Mouse (Mus musculus): ENCODE results near the gene Abcc8. TPM values are rescaled to one million over a fixed set of nuclear protein-coding genes. Genes with fewer than 3 reads are reported as not detected.
"Not testable (repeated sequence)": the region's sequence is repeated elsewhere in the genome, so short reads cannot be mapped to it uniquely, and the experiment has no call there.

Gene Abcc8
- total RNA-seq (2021) = 10 to 100 TPM; 40.7 to 52.5 TPM
- long read RNA-seq, experiment 1, full-length matches to known transcripts = 3 of 30 reads
- long read RNA-seq, experiment 1, partial matches to known transcripts = 7 of 30 reads
- long read RNA-seq, experiment 1, other reads (novel, unspliced or antisense) = 20 of 30 reads
- long read RNA-seq, experiment 2, partial matches to known transcripts = 4 of 14 reads
- long read RNA-seq, experiment 2, other reads (novel, unspliced or antisense) = 10 of 14 reads

DNA sequence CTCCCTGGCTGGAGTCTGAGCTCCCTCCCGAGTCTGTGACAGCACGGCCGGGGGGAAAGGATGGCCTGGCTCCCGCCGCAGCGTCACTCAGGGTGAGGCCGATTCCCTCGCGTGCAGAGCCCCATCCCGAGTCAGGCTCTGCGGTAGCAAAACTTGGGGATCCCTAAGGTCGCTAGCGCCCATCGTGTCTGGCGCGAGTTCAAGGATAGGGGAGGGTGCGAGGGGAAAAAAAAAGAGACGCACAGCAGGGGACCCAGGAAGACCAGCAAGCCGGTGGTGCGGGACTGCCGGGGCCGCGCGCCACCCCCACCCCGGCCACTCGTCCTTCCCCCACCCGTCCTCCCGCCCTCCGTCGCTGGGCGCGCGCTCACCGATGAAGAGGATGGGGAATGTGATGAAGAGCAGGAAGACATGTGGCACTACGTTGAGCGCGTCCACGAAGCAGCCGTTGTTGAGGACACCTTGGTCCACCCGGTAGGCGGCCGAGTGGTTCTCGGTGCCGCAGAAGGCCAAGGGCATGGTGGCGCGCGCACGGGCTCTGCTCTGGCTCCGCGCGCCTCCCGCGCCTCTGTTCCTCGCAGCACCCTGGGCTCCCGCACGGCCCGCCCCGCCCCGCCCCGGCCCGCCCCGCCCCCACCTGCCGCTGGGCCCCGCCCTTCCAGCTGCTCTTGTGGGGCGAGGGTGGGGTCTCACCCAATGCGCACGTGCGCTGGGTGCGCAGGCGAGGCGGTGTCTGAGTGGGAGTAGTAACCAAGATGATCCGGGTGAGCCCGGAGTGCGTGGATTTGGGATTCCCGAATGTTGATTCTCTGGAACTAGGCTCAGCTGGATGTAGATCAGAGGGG, at the start of gene Abcc8:
Abcc8 (minus strand) TSS at position 603 of the 845 bp plus-strand sequence.
- peak in 1 of 2 experiments; percentile 23 for DNase-seq

DNA sequence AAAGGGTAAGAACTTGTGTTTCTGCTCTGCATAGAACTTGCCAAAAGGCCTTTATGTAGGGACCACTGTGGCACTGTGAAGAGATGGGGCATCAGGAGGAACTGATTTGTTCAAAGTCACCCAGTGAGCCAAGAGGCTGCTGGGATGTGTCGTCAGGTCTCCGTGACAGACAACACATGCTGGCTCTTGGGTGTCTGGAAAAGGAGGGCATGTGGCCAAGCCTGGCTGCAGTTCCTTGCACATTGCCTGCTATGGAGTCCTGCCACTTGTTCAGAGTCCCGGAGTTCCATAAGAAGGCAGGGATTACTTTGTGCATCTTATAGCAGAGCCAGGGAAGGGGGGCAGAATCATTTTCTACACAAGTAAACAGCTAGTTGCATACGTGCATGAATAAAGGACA, 47.1 kb upstream of the Abcc8 start:
- DNase-seq = peak; percentile 79 to 83

DNA sequence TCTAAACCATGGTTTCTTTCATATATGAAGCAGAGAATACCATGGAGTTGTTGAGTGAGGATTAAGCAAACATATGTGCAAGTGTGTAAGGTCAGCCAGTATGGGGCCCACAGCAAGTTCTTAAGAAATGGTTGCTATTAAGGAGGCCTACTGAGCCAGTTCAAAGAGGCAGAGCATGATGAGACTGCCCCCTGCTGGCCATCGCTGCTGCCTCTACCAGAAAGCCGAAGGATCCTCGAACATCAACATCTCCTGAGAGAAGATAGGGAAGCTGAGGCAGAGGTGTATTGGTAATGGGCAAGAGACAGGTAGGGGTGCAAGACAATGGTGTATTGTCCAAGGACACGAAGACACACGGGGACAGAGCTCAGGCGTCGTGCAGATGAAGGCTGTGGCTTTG, 46.4 kb upstream of the Abcc8 start:
- peak in 1 of 2 experiments; percentile 30 for DNase-seq

DNA sequence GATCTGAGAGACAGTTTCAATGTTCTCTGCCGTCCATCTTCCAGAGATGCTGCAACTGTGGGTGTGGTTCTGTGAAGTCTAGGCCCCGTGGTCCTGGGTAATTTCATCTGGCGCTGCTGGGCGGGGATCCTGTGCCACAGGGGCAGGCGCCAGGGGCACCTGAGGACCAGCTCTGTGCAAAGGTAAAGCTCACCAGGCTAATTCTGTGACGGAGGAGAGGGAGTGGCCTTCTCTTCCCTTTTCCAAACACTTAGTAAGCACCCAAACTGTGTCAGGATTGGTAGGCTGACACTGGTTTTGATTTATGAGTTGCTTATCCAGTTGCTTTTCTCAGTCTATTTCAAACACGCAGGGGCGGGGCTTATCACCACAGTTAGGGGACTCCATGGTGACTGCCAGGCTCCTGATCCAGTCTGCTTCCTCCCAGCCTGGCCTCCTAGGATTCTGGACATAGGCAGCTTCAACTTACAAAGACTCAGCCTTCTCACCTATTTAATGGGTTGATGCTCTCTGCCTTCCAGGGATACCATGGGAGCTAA, 40.8 kb upstream of the Abcc8 start:
- no peak for DNase-seq

DNA sequence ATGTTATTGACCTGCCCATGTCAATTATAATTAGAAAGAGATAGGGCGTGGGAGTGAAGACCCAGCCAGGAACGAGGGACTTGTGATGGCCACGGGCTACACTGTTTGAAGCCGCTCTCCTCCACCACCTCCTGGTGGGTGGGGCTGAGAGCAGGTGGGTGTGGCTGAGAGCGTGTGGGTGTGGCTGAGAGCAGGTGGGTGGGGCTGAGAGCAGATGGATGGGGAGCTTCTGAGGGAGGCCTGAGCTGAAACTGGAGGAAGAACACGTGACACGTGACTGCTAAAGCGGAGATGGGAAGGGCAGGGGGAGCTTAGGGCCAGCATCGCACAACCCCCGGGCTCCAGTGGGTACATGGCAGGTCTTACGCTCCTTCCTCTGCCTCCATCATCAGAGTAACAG, 38.6 kb upstream of the Abcc8 start:
- DNase-seq = no peak

DNA sequence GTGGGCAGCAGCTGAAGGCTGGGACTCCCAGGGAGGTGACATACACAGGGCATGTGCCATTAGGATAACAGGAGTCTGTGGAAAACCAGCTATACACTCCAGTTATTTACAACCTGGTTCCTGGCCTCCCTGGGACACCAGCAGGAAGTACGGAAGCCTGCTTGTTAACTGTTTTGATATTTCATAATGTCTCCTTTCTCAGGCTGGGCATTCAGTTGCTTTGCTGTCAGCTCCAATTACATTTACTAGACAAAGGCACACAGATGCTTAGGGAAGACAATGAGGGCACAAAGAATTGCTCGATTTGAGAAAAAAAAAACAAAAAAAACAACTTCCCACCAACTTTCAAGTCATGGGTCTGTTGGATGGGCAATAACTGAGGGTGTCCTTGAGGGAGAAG, 36.6 kb upstream of the Abcc8 start:
- no peak for DNase-seq

DNA sequence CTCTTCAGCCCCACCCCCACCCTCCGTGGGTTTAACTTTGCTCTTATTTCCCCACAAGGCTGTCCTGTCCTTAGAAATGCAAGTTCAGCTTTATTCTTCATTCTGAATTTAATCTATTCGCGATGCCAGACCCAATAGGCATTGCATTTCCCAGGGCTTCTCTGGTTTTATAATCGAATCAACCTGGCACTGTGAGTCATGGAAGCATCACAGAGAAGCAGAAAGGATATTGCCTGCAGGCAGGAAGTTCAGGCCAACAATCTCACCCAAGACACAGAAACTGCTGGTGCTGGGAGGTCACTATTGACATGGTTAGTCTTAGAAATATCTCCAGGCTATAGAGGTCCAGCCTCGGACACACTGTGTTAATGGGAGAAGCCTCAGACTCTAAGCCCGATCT, 30.4 kb upstream of the Abcc8 start:
- DNase-seq = no peak

DNA sequence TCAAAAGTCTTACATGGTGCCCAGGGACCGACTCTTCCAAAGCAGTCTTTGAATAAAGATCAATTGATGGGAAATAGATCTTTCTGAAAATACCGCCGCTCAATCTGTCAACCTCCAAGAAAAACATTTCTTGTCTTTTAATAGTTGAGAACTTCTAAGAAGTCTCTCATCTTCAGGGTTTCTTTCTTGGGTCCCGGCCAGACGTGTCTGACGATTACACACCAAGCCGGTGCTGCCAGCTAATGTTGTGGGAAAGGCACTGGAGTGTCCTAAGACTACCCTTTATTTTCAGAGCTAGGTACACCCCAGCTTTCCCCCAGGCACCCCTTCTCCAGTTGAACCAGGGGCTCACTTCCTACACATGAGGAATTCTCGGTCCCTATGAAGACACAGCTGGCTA, 28.3 kb upstream of the Abcc8 start:
- no peak for DNase-seq

DNA sequence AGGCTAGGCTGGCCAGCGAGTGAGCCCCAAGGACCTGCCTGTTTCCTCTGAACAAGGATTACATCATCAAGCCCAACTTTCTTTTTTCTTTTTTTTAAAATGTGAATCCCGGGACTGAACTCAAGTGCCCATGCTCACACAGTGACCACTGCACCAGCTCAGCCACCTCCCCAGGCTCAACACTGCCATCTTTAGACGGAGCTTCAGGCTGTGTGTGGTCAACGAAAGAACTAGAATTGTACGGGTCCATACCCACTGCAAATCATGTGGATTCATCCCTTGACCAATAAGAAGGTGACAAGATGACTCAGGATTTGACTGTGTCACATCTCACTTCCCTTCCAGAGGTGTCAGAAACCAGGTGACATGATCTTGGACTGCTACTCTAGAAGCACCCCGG, 24.9 kb upstream of the Abcc8 start:
- DNase-seq = no peak

DNA sequence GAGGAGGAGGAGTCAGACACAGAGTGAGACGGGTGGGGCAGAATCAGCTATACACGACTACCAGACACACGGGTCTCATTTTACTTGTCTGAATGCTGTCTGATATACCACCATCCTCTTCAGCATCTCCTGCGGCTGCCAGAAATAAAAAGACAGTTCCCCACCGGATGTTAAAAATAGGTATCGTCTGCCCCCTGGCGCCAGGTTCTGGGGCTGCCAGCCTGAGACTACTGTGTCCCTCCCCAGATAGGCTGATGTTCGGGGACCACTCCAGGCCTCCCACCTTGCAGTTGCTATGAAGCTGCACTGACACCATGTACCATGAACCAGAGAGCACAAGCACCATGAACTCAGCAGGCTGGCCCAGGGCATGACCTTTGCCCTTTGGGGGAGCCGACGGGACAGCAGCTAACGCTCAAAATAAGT, 24.2 kb upstream of the Abcc8 start:
- peak in 1 of 2 experiments; percentile 58 for DNase-seq

DNA sequence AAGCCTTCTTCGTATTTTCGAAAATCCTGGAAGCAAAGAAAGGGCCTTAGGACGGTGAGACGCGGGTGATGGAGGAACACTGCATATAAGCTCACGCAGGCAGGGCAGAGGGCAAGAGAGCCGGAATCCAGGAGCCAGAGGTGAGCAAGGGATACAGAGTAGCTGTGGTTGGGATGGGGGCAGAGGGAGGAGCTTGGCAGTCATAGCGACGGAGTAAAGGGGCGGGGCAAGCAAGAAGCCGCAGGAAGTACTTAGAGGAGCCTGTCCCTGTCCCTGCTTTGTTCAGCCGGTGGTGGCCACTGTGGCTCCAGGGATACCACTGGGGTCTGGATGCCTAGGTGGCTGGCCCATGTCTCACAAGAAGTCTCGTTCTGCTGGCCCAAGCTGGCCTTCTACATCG, 21.8 kb upstream of the Abcc8 start:
- no peak for DNase-seq

DNA sequence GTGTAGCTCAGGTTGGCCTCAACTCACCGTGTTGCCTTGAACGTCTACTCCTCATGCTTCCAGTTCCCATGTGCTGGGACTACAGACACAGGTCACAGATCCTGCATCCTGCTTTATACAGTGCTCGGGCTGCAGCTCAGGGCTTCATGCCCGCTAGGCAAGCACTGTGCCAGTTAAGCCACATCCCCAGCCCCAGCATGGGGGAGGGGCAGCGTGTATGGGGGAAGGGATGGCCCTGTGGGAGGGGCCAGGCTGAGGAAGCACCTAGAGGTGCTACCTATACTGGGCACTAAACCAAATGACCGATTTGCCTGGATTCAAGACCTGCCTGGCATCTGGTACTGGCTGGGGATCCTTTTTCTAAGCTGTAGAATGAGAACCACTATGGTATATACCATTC, 20.2 kb upstream of the Abcc8 start:
- DNase-seq = no peak

DNA sequence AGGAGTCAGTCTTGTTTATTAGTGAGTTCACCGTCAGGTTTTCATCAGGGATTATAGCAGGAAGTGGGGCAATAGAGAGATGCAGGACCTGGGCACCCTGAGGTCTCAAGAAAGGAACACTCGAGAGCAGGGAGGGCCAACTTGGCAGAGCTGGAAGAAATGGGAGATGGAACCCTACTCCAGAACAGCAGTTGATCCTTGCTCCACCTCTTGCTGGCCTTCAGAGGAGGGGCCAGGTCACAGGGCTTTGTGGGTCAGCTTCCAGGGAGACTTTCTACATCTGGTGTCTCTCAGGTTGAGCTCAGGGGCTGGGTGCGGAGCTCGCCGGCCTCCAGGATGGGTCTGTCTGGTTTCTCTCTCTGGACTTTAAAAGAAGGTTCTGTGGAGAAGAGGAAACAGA, 15.5 kb upstream of the Abcc8 start:
- no peak for DNase-seq

DNA sequence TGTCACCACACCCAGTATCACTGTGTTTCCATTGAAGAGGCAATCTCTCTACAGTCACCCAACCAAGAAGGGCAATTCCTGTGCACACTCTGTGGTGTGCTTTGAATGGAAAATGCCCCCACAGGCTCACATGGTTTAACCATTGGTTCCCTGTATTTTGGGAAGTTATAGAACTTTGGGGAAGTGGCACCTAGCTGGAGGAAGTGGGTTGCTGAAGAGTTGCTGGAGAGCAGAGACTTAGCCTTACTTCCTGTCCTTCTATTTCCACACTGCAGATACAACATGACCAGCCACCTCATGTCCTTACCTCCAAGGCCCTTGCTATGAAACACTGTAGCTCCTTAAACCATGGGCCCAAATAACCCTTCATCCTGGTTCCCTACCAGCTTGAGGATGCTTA, 4.4 kb upstream of the Abcc8 start:
- DNase-seq = no peak

DNA sequence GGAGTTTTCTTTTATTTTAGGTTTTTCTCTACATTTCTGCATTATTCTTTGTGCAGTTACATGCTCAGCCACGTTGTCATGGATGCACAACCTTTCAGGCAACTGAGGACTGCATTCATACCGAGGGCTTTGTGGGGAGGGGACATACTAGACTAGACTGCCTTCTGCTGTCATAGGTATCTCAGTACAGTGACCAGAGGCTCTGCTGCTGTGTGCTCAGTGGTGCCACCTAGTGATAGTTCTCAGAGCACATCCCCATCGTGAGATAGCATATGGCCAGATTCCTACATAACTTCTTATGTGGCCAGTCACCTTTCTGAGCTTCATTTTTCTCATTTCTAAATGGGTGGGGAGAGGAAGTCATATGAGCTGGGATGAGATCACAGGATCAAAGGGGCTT, 1.8 kb upstream of the Abcc8 start:
- DNase-seq = peak; percentile 28 to 53

DNA sequence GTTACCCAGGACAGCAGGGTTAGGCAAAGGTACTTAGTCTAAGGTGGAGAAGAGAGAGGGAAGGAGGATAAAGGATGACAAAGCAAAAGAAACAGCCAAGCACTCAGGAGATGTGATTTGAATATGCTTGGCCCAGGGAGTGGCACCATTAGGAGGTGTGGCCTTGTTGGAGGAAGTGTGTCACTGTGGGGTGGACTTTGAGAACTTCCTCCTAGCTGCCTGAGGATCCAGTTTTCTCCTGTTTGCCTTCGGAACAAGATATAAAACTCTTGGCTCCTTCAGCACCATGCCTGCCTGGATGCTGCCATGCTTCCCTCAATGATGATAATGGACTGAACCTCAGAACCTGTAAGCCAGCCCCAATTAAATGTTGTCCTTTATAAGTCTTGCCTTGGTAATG, 10.9 kb downstream of the Abcc8 start:
- DNase-seq = not testable (repeated sequence)

DNA sequence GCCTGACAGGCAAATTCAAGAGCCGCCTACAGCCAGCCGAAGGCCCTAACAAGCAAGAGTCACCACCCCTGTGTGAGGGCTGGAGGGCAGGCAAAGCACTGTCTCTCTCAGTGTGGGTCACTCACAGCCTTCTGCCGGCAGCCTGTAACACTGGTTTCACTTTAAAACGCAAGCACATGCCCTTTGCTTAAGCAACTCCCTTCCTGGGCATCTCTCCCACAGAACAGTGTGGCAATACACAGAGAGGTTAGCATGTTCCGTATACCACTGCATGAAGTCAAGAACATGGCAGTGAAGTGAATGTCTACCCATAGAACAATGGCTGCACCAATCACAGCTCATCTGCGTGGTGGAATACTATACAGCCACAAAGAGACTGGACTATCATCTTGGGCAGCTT, 11.4 kb downstream of the Abcc8 start:
- DNase-seq = no peak

DNA sequence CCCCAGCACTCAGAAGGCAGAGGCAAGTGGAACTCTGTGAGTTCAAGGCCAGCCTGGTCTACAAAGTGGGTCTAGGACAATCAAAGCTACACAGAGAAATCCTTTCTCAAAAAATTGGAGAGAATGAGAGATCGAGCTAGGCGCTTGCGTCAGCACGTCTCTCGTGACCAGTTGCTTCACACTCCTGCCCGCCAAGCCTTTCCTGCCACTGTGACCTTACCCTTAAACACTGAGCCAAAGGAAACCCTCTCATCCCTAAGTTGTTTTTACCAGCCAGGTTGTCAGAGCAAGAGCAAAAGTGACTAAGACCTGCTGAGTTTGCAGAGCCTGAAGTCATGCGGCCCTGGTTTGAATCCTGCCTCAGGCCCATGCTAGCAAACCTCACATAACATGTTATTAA, 11.9 kb downstream of the Abcc8 start:
- no peak for DNase-seq

DNA sequence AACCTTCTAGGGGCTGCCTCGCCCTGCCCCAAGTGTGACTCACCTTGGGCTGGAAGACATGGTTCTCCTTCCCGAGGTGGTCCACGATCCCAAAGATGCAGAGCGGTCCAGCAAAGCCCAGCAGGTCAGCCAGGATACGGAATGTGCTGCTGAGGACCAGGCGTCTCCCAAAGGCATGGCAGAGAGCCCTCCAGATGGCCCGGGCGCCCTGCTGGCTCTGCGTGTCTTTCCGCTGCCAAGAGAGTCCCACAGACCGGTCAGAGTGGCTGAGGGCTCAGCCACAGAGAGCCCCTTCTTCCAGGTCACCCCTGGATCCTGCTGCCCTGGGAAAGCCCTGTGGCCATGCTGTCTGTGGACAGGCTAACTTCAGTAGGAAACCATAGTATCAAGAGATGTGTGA, 14.0 kb downstream of the Abcc8 start:
- no peak for DNase-seq

DNA sequence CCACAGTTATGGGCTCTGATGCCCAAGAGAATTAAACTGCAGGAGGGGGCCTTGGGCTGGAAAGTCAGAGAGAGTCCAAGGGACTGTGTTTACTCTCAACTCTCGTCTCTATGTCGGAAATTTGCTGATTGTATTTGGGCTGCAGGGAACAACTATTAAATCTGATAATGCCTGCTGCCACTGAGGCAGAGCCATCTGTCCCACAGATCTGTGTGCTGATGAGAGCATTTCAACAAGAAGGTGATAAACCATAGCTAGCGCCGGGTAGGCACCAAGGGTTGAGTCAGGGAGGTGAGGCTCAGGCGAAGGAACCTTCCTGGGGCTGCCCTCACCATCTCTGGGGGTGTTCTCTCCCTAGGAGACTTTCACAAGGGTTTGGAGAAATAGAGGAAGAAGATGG, 17.1 kb downstream of the Abcc8 start:
- DNase-seq = no peak

DNA sequence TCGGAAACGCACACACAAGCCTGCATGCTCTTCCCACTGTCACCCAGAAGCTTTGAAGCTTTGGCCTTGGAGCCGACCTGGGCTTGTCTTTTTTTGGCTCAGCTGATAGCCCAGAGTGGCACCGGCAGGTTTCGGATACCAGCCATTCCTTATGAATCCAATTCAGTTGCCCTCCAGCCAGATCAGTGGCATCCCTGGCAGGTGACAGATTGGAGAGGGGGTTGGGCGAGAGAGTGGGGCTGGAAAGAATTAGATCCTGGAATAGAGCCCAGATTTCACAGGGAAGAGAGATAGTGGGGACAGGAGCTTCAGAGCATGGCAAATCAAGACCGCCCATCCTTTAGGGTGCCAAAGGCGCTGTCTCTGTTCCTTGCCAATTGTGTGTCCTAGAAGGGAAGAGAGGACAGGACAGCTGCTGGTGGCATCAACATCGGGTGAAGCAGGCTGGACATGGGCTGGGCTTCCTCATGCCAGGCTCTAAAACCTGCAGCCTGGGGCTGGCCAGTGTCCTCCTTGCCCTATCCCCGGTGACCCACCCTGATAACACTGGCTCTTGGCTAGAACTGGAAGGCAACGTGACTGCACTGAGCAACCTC, 17.6 kb downstream of the Abcc8 start:
- peak; percentile 82 to 87 for DNase-seq

DNA sequence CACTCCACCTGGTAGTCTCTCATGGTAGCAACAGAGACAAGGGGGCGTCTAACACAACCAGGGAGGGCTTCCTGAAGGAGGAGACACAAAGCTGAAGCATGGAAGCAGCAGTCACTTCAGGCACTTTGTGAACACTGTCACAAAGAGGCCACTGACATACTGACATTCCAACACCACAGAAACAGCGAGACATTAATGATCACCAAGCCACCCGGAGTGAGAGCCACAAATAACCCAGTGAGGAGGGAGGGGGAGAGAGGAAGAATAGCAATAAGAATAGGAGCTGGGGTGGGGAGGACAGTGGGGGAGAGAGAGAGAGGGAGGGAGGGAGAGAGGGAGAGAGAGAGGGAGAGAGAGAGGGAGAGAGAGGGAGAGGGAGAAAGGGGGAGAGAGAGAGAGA, 18.2 kb downstream of the Abcc8 start:
- DNase-seq = peak; percentile 32 to 49

DNA sequence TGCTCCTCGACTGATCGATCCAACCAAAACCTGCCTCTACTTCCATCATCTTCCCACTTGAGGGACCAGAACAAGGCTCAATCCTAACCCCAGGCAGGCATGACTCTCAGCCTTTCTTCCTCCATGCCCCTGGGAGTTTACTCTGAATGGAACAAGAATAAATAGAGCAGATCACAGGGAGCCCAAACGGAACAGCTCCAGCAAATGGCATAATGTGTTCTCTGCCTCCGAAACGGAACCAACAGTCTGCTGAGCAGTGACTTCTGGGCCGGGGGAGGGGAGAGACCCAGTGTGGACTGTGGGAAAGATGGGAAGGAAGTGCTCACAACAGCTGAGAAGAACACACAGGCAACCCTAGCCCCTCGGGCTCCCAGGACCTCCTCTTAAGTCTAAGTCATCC, 22.1 kb downstream of the Abcc8 start:
- DNase-seq = no peak

Measured in heart, adult 18-20 months (tissue).